Comparison of ENCODE assay signal across 8 mouse cellular contexts in genomic region chr5:118781598-118781997, GRCm38 (mm10).
DNase-seq lines count a peak whose midpoint lies in the region; ATAC-seq and TF ChIP-seq lines count a peak whose summit lies in the region.

No protein-coding gene starts in this region.

- H3K9me3 ChIP-seq in intestine, embryonic 14.5 days (ENCODE audit: control insufficient read depth, low read length), result no peaks in the 10 kb centered on the region
- no peaks in the 10 kb centered on the region for H3K9me3 ChIP-seq in liver, embryonic 12.5 days (replicated peaks)
- no peaks in the 10 kb centered on the region for H3K9me3 ChIP-seq in neural tube, embryonic 15.5 days (replicated peaks)

- no peaks in the 10 kb centered on the region for H3K36me3 ChIP-seq in intestine, embryonic 14.5 days (ENCODE audit: control insufficient read depth, insufficient read depth, low read length)
- H3K36me3 ChIP-seq in liver, embryonic 12.5 days, result no peaks in the 10 kb centered on the region
- no peaks in the 10 kb centered on the region for H3K36me3 ChIP-seq in neural tube, embryonic 15.5 days

- no peaks in the 10 kb centered on the region for H3K4me1 ChIP-seq in intestine, embryonic 14.5 days (replicated peaks; ENCODE audit: control insufficient read depth, insufficient read depth, low read length)
- no peaks in the 10 kb centered on the region for H3K4me1 ChIP-seq in liver, embryonic 12.5 days
- no peaks in the 10 kb centered on the region for H3K4me1 ChIP-seq in neural tube, embryonic 15.5 days

- H3K4me3 ChIP-seq in layer of hippocampus, adult 2 months, result no peak overlapping the region
- no peak overlapping the region for H3K4me3 ChIP-seq in intestine, embryonic 14.5 days (ENCODE audit: low read depth, low read length)
- H3K4me3 ChIP-seq in liver, embryonic 12.5 days, result no peak overlapping the region
- no peak overlapping the region for H3K4me3 ChIP-seq in neural tube, embryonic 15.5 days (replicated peaks)

- H3K9ac ChIP-seq in intestine, embryonic 14.5 days (ENCODE audit: low read length), result no peak overlapping the region
- H3K9ac ChIP-seq in liver, embryonic 12.5 days, result no peak overlapping the region
- no peak overlapping the region for H3K9ac ChIP-seq in neural tube, embryonic 15.5 days (replicated peaks)

- no peak overlapping the region for H3K27ac ChIP-seq in layer of hippocampus, adult 2 months
- no peak overlapping the region for H3K27ac ChIP-seq in intestine, embryonic 14.5 days (ENCODE audit: low read depth)
- H3K27ac ChIP-seq in liver, embryonic 12.5 days, result no peak overlapping the region
- no peak overlapping the region for H3K27ac ChIP-seq in neural tube, embryonic 15.5 days (replicated peaks)

- no peak overlapping the region for H3K4me2 ChIP-seq in intestine, embryonic 14.5 days (ENCODE audit: low read length)
- H3K4me2 ChIP-seq in liver, embryonic 12.5 days, result no peak overlapping the region
- no peak overlapping the region for H3K4me2 ChIP-seq in neural tube, embryonic 15.5 days

- peak; percentile 73; the same call in 1 of the 2 replicates for ATAC-seq in intestine, embryonic 14.5 days (replicated peaks; ENCODE audit: low FRiP score, low TSS enrichment, low read depth)
- ATAC-seq in liver, embryonic 12.5 days, result peak; percentile 21; the same call in 1 of the 2 replicates
- ATAC-seq in neural tube, embryonic 15.5 days (ENCODE audit: low FRiP score), result 0 out of 2 replicates have a peak, but pooled peaks have one; percentile 38

- peak; percentile 100 for TF ChIP-seq CTCF in layer of hippocampus, adult 2 months (conservative IDR thresholded peaks at IDR 0.05)

- DNase-seq in layer of hippocampus, adult 2 months (ENCODE audit: low spot score in 2 of 2), result peak in 1 of 2 experiments; percentile 78
- no peak for DNase-seq in layer of hippocampus, adult 9-11 months
- peak; percentile 67 for DNase-seq in cerebellum, adult 8-10 months
- peak; percentile 73 to 74 for DNase-seq in frontal cortex, postnatal 36 days (ENCODE audit: low spot score in 2 of 2)
- peak; percentile 92 for DNase-seq in intestine, embryonic 14.5 days (ENCODE audit: low spot score)
- peak; percentile 69 for DNase-seq in thymus, postnatal 14 days

- 14% methylated on average over 17 of the region's 17 CpGs for WGBS in intestine, embryonic 14.5 days
- 15% methylated on average over 17 of the region's 17 CpGs for WGBS in liver, embryonic 12.5 days (ENCODE audit: insufficient replicate concordance)
- WGBS in neural tube, embryonic 15.5 days, result 14% methylated on average over 17 of the region's 17 CpGs

- no peaks in the 10 kb centered on the region for H3K27me3 ChIP-seq in intestine, embryonic 14.5 days (replicated peaks; ENCODE audit: control insufficient read depth, insufficient read depth, low read length)
- no peaks in the 10 kb centered on the region; the same call in 1 of the 2 replicates for H3K27me3 ChIP-seq in liver, embryonic 12.5 days (replicated peaks)
- peaks cover 26% of the 10 kb centered on the region for H3K27me3 ChIP-seq in neural tube, embryonic 15.5 days (replicated peaks)

Comparison
In these comparisons a context has a peak if more than half of its experiments do, and no peak if none do; other contexts are left out.
1. ATAC-seq: peak in every context shown above with its lines; median percentile 73 in intestine, embryonic 14.5 days; 38 in neural tube, embryonic 15.5 days; 21 in liver, embryonic 12.5 days.